Mouse (Mus musculus) left cerebral cortex, adult 8-10 months (tissue): Measurements from ENCODE around the gene Krtap10-4. TPM values are rescaled to one million over a fixed set of nuclear protein-coding genes. Genes with fewer than 3 reads are reported as not detected.
"Not testable (repeated sequence)": the region's sequence is repeated elsewhere in the genome, so short reads cannot be mapped to it uniquely, and the experiment has no call there.

Source experiments
- DNase-seq, 2 experiments: peaks; one replicate each; pipeline ENCODE4 v3.0.0; 2022; ENCODE audit warnings: low spot score in 2 of 2
- total RNA-seq, 4 experiments: library from RNA; stranded (reverse); gene quantifications; 2 replicates each; pipeline ENCODE4 v1.2.4; 2022

The Krtap10-4 gene
- total RNA-seq, 4 experiments from 2014 or later, result not detected

DNA sequence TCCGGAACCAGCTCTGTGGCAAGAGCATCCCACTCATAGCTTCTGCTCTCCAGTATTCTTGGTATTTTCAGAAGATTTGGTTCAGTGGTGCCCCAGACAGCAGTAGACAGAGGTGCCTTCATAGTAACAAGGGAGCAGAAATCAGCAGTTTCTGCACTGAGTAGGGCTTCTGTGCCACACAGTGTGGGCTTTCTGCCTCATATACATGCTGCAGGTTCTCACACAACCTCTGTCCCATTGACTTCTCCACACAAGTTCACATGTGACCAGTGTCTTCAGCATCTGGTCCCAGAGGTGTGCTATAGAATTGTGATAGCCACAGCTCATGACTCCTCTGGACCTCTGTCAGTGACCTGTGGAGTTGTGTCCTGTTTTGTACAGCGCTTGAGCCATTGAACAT lies 38.3 kb downstream of the Krtap10-4 start:
- DNase-seq, result no peak

DNA sequence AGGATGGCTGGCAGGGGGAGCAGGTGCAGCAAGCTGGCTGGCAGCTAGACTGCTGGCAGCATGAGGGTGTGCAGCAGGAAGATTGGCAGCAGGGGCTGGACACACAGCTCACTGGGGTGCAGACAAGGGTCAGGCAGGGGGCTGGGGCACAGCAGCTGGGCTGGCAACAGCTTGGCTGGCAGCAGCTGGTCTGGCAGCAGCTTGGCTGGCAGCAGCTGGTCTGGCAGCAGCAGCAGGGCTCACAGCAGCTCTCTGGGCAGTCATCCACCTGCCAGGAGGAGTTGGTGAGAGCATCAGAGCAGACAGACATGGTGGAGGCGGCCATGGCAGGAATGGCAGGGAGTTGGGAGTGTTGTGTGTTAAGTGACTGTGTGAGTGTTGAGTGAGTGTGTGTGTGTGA lies 39.0 kb downstream of the Krtap10-4 start, which contains the start of gene Gm7137:
Gene Gm7137 (minus strand): TSS at position 325 of the 400 bp plus-strand sequence.
- DNase-seq, result peak in 1 of 2 experiments; percentile 30

DNA sequence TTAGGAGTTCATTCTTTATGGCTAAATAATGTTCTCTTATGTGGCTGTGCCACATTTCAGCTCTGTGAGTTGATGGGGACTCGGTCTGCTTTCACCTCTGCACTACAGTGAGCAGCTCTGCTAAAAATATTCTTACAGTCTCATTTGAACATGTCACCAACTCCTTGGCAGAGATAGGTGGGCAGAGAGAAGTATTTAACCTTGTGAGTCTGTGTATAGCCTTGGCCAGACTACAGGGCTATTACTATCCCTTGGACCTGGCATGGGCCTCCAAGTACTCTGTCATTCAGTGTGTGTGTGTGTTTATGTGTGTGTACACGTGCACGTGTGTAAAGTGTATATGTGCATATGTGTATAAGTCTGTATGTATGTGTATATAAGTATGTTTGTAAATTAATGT lies 43.5 kb downstream of the Krtap10-4 start:
- not testable (repeated sequence) for DNase-seq

DNA sequence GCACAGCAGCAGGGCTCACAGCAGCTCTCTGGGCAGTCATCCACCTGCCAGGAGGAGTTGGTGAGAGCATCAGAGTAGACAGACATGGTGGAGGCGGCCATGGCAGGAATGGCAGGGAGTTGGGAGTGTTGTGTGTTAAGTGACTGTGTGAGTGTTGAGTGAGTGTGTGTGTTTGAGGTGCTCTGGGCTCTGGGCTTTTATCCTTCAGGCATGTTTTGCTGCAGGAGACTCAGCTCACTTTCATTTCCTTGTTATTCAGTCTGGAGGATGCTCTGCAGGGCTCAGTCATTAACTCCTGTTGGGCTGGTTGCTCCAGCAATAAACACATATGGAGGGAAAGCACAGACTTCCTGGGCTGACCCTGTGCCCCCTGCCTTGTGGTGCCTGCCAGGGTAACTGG lies 44.5 kb downstream of the Krtap10-4 start, which contains the start of gene Gm3250:
Gene Gm3250 (minus strand): TSS at position 101 of the 400 bp plus-strand sequence.
- DNase-seq, result not testable (repeated sequence)

DNA sequence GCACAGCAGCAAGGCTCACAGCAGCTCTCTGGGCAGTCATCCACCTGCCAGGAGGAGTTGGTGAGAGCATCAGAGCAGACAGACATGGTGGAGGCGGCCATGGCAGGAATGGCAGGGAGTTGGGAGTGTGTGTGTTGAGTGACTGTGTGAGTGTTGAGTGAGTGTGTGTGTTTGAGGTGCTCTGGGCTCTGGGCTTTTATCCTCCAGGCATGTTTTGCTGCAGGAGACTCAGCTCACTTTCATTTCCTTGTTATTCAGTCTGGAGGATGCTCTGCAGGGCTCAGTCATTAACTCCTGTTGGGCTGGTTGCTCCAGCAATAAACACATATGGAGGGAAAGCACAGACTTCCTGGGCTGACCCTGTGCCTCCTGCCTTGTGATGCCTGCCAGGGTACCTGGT lies 50.1 kb downstream of the Krtap10-4 start, which contains the start of gene Gm7138:
Gene Gm7138 (minus strand): TSS at position 101 of the 400 bp plus-strand sequence.
- DNase-seq, result not testable (repeated sequence)

Other genes with a start within 250 kb of the Krtap10-4 start
- 10 to 100 TPM; 80.9 to 92.5 (median 89.4) TPM for gene Pttg1ip, start 245.4 kb downstream of the Krtap10-4 start, total RNA-seq
- gene Sumo3, start 221.0 kb downstream of the Krtap10-4 start, total RNA-seq, result 100 to 1,000 TPM; 172 to 216 (median 192) TPM
- 10 to 100 TPM; 17.1 to 31.9 (median 23.8) TPM for gene Gm49325, start 220.9 kb downstream of the Krtap10-4 start, total RNA-seq
- gene Ube2g2, start 204.8 kb downstream of the Krtap10-4 start, total RNA-seq, result 10 to 100 TPM; 44.8 to 51.1 (median 49.0) TPM
- gene Tspear, start 140.5 kb downstream of the Krtap10-4 start, total RNA-seq, result 1 to 10 TPM in 1 of 4 experiments, under 1 TPM in 3; 0.35 to 1.1 (median 0.74) TPM
- gene Gm19402, start 136.3 kb downstream of the Krtap10-4 start, total RNA-seq, result not detected
- not detected for gene Gm9508, start 129.9 kb downstream of the Krtap10-4 start, total RNA-seq
- gene Gm10272, start 120.5 kb downstream of the Krtap10-4 start, total RNA-seq, result not detected
- not detected for gene Gm10024, start 115.6 kb downstream of the Krtap10-4 start, total RNA-seq
- gene Gm10142, start 111.3 kb downstream of the Krtap10-4 start, total RNA-seq, result not detected
- gene Krtap12-1, start 106.5 kb downstream of the Krtap10-4 start, total RNA-seq, result not detected
- not detected for gene Gm10100, start 100.6 kb downstream of the Krtap10-4 start, total RNA-seq
- not detected for gene Gm18596, start 84.5 kb downstream of the Krtap10-4 start, total RNA-seq
- gene Gm9736, start 75.7 kb downstream of the Krtap10-4 start, total RNA-seq, result not detected
- gene Gm3233, start 67.4 kb downstream of the Krtap10-4 start, total RNA-seq, result not detected
- gene Gm3238, start 55.8 kb downstream of the Krtap10-4 start, total RNA-seq, result not detected
- not detected for gene Gm7138, start 50.2 kb downstream of the Krtap10-4 start, total RNA-seq
- not detected for gene Gm3250, start 44.6 kb downstream of the Krtap10-4 start, total RNA-seq
- gene Gm7137, start 38.9 kb downstream of the Krtap10-4 start, total RNA-seq, result not detected
- not detected for gene Gm9639, start 32.0 kb downstream of the Krtap10-4 start, total RNA-seq
- gene Gm19668, start 28.0 kb downstream of the Krtap10-4 start, total RNA-seq, result not detected
- gene Gm9507, start 15.3 kb downstream of the Krtap10-4 start, total RNA-seq, result not detected
- gene Gm2696, start 12.4 kb downstream of the Krtap10-4 start, total RNA-seq, result not detected
- gene Krtap10-10, start 8.9 kb upstream of the Krtap10-4 start, total RNA-seq, result not detected
- not detected for gene Gm36176, start 19.7 kb upstream of the Krtap10-4 start, total RNA-seq
- not detected for gene Gm10318, start 25.8 kb upstream of the Krtap10-4 start, total RNA-seq
- not detected for gene Gm3285, start 34.9 kb upstream of the Krtap10-4 start, total RNA-seq
- 10 to 100 TPM in 3 of 4 experiments, 1 to 10 TPM in 1; 9.3 to 10.8 (median 10.4) TPM for gene Lrrc3, start 75.4 kb upstream of the Krtap10-4 start, total RNA-seq
- gene Trpm2, start 143.5 kb upstream of the Krtap10-4 start, total RNA-seq, result 10 to 100 TPM; 49.9 to 64.9 (median 51.2) TPM
- gene 1810043G02Rik, start 151.4 kb upstream of the Krtap10-4 start, total RNA-seq, result 10 to 100 TPM; 28.1 to 37.1 (median 34.4) TPM
- 100 to 1,000 TPM; 149 to 184 (median 161) TPM for gene Pfkl, start 183.0 kb upstream of the Krtap10-4 start, total RNA-seq
- 1 to 10 TPM in 1 of 4 experiments, under 1 TPM in 1, not detected in 2; 0.77 to 1.4 TPM for gene Dnmt3l, start 214.9 kb upstream of the Krtap10-4 start, total RNA-seq
- gene Aire, start 216.5 kb upstream of the Krtap10-4 start, total RNA-seq, result under 1 TPM in 3 of 4 experiments, not detected in 1; 0.23 to 0.97 (median 0.37) TPM
- gene Icosl, start 242.2 kb upstream of the Krtap10-4 start, total RNA-seq, result 1 to 10 TPM; 2.5 to 4.1 (median 3.7) TPM